Mouse (Mus musculus): ENCODE measurements at regions not wholly inside any gene's neighbourhood (a gene's known extent, or its start where the extent isn't known, plus 50 kb on each side); places are given as distances from the start of the nearest gene placed in this dataset.
"Not testable (repeated sequence)": the region's sequence is repeated elsewhere in the genome, so short reads cannot be mapped to it uniquely, and the experiment has no call there.

GRCm38 (mm10) chr4:44424831-44425704 lies 124.4 kb downstream of the Melk start:
- DNase-seq (ENCODE audit: low spot score), result no peak

GRCm38 (mm10) chr4:44434593-44434992 lies 133.9 kb downstream of the Melk start:
- DNase-seq (ENCODE audit: low spot score), result peak; percentile 21

GRCm38 (mm10) chr4:44445511-44445910 lies 144.8 kb downstream of the Melk start:
- DNase-seq (ENCODE audit: low spot score), result no peak

- DNase-seq (ENCODE audit: low spot score), result no peak
Observed at GRCm38 (mm10) chr4:44450881-44451532, 150.3 kb downstream of the Melk start.

GRCm38 (mm10) chr4:44452043-44452618 lies 151.5 kb downstream of the Melk start:
- no peak for DNase-seq (ENCODE audit: low spot score)

GRCm38 (mm10) chr4:44453552-44453951 lies 152.9 kb downstream of the Melk start:
- DNase-seq (ENCODE audit: low spot score), result no peak

DNA sequence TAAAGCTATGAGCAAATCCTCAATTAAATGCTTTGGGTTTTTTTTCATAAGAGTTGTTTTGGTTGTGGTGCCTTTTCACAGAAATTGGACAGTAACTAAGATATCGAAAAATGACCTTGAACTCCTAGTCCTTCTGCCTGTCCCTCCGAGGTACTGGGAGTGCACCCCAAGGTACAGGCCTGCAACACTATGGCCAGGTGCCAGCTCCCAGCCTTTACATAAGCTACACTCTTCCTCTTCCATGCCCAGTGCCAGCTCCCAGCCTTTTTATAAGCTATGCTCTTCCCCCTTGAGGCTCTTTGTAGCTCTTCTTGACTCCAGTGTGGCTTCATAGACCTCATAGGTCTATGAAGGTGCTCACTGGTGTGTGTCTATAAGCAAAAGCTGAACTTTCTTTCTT lies 155.2 kb downstream of the Melk start:
- DNase-seq (ENCODE audit: low spot score), result no peak

DNA sequence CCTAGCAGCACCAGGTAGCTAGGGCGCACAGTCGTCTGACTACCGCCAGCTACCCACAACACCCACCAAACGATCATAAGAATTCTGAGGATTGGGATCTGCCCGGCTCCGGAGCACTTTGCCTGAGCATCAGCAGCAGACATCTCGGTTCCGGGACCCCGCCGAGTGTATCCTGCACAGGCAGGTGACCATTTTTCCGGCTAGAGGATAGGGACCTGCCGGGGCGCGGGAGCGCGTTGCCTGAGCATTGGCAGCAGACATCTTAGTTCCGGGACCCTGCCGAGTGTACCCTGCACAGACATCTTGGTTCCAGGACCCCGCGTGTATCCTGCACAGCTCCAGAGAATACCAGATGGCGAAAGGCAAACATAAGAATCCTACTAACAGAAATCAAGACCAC lies 172.8 kb downstream of the Melk start:
- DNase-seq (ENCODE audit: low spot score), result not testable (repeated sequence)
